Mouse (Mus musculus) cortical plate, adult 2 months (tissue): ENCODE measurements around the gene Sctr. TPM values are rescaled to one million over a fixed set of nuclear protein-coding genes. Genes with fewer than 3 reads are reported as not detected.

Experiments
- H3K27ac ChIP-seq: fragments of 200-500 bp; 2 replicates; pipeline ENCODE4 v1.5.1; 2012; ENCODE audit warnings: low read length, control low read depth, inconsistent platforms; ENCODE audit not compliant: insufficient read depth
- H3K4me1 ChIP-seq: fragments of 200-500 bp; 2 replicates; pipeline ENCODE4 v1.6.1; 2011; ENCODE audit warnings: low read length; ENCODE audit not compliant: control insufficient read depth, insufficient read depth
- H3K4me3 ChIP-seq: fragments of 200-500 bp; 2 replicates; pipeline ENCODE4 v1.5.1; 2011; ENCODE audit warnings: mild to moderate bottlenecking, low read length, control low read depth; ENCODE audit not compliant: insufficient read depth
- CTCF ChIP-seq: fragments of 200-500 bp; IDR thresholded peaks from 2 replicates; pipeline ENCODE4 v1.5.1; 2011; ENCODE audit warnings: mild to moderate bottlenecking, control low read depth, low read length; ENCODE audit not compliant: insufficient read depth; ENCODE audit errors: extremely low read depth
- POLR2A ChIP-seq: fragments of 200-500 bp; IDR thresholded peaks from 2 replicates; pipeline ENCODE4 v1.6.1; 2011; ENCODE audit warnings: mild to moderate bottlenecking, low read length, control low read depth; ENCODE audit not compliant: insufficient read depth; ENCODE audit errors: extremely low read depth
- polyA plus RNA-seq: library from polyadenylated mRNA; depleted of rRNA; stranded (reverse); fragments of >200 nt; gene quantifications from 2 replicates; pipeline ENCODE4 v1.2.3, GENCODE M21; 2012

The Sctr gene
- polyA plus RNA-seq, 1 experiment = 0.73 TPM

DNA sequence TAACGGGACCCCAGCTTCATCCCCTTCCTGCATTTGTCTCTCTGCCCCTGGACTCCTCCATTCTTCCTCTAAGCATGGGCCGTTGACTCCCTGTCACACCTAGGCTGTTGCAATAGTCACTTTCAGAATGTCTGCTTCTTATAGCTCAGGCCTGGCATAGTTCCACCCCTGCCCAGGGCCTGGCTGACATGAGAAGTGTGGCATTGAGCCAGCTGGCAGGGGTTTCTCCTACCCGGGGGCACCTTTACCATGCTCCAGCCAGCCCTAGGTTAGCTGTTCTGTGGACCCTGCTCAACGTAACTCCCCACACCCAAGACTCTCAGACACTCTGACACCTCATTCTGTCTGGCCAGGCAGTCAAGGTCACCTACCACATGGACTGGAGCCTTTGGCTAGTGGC is 21.0 kb downstream of the Sctr start:
- TF ChIP-seq POLR2A (no peak), CTCF (no peak)
- Histone ChIP-seq H3K4me1 (no peaks in the 10 kb centered on the region), H3K27ac (no peak overlapping the region), H3K4me3 (no peak overlapping the region)

DNA sequence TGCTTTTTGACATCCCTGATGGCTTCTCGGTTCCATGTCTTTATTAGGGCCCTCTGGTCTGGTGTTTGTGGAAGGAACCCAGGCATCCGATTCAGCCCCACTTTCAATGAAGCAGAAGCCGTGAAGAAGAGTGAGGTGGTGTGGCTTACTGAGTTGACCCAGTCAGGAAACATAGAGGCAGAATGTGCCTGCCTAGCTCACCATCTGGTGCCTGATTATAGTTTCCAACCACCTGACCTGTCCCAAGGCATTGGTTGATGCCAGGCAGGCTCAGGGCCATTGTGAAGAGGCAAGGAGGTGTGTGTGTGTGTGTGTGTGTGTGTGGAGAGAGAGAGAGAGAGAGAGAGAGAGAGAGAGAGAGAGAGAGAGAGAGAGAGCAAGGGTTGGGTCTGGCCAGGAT is 23.8 kb downstream of the Sctr start:
- Histone ChIP-seq H3K27ac (no peak overlapping the region), H3K4me3 (no peak overlapping the region), H3K4me1 (no peaks in the 10 kb centered on the region)
- no peak for TF ChIP-seq POLR2A

DNA sequence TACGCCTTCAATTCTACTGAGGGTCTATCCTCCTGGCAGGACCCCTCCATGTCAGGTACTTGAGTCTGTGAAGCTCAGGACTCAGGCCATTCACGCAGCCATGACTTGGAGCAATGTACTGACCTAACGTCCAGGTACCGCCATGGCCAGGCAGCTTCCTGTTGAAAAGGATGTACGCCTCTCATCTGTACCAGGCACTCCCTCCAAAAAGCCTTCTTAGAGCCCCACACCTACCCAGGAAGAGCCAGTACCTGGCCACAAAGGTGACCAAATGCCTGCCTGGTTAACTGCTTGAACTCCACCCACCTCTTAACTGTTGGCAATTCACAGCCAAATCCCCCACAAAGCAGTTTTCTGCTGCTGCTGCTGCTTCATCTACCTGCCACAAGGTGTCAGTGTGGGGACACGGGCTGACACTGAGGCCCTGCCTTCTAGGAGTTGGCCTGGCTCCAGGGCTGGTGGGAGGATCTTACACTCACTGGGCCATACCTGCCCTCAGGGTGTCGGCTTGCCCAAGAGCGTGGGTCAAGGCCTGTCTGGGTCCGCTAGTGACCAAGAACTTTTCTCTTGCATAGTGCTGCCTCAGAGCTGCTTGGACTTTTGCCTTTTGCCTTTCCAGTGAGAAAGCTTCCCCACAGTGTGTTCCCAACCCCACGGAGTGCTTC is 26.2 kb downstream of the Sctr start:
- H3K4me1 ChIP-seq = no peaks in the 10 kb centered on the region
- no peak overlapping the region for H3K4me3 ChIP-seq
- TF ChIP-seq POLR2A (no peak), CTCF (peak; percentile 92)
- H3K27ac ChIP-seq = no peak overlapping the region

DNA sequence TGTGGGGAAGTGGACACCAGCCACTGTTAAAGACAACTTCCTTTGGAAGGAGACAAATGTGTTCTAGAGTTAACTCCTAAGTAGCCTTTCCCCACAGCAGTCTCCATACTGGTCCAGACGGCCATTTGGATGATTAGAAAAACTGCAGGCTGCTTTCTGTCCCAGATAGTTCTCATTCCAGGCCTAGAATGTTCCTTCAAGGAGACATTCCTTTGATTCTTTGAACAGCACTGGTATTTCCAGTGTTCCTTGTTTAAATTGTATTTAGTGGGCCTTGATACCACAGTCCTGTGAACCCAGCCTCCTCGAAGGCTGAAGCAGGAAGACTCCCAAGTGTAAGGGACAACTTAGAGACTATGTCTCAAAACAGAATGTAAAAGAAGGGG is 26.8 kb downstream of the Sctr start:
- H3K4me3 ChIP-seq = no peak overlapping the region
- no peaks in the 10 kb centered on the region for H3K4me1 ChIP-seq
- TF ChIP-seq POLR2A (no peak), CTCF (no peak)
- H3K27ac ChIP-seq = no peak overlapping the region

DNA sequence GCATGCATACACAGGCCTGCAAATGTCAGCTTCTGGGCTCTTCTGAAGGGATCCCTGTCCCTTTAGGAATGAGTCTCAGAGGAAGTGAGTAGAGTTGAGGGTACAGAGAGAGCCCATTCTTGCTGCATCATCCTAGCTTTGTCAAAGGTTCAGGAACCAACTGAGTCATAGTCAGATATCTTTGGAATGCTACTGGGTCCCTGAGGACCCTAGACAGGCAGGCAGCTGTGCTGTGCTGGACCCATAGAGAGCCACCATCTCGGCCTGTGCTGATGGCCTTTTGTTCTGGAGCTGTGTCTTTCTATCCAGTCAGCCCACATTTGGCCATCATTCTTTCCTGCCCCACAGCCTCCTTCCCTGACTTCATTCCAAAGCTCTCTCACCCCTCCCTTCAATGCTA is 28.1 kb downstream of the Sctr start:
- TF ChIP-seq CTCF (no peak), POLR2A (no peak)
- H3K27ac ChIP-seq = no peak overlapping the region
- H3K4me1 ChIP-seq = no peaks in the 10 kb centered on the region
- no peak overlapping the region for H3K4me3 ChIP-seq

DNA sequence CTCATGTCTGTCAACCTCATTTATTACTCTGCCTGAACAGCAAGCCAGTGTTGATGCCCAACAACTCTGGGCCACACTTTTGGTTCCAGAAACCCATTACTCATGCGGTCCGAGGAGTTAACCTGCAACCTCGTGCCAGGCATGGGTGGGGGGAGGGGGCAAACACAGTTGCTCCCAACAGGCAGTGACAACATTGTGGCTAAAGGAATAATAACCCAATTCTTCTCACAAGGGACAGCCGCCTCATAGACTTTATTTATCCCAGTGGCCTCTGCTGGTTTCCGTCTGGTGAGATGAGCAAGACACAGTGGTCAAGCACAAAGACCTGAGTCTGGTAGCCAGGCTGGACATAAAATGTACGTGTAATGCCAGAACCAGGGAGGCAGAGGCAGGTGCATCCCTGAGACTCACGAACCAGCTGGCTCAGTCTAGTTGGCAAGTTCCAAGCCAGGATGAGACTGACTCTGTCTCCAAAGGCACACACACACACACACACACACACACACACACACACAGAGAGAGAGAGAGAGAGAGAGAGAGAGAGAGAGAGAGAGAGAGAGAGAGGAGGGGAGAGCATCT is 28.9 kb downstream of the Sctr start:
- H3K27ac ChIP-seq = no peak overlapping the region
- H3K4me1 ChIP-seq = no peaks in the 10 kb centered on the region
- TF ChIP-seq CTCF (no peak), POLR2A (no peak)
- H3K4me3 ChIP-seq = no peak overlapping the region

DNA sequence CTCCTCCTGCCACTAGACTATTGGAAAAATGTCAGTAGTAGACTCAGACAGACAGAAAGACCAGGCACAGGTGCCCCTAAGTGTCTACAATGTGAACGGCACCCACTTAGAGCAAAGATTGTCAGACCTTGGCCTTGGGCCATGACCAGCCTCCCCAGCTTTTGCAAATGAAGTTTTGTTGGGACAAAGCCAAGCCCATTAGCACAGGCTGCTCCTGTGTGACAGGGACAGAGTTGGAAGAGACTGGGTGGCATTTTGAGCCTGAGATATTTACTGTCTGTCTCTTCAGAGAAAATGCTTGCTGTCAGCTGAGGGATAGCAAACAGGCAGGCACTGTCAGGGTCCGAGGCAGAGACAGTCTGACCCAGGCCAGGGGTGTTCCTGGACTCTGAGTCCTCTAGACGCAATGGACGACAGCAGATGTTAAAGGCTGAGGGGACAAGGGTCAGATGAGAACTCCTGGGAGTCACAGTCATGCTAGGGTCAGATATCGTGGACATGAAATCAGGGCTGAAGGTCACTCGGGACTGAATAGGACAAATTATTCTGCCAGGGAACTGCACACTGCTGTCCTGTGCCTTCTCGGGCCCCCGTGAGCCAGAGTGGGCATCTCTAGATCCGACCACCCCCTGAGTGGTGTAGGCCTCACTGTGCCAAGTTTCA is 30.5 kb downstream of the Sctr start:
- Histone ChIP-seq H3K4me1 (no peaks in the 10 kb centered on the region), H3K4me3 (no peak overlapping the region), H3K27ac (no peak overlapping the region)
- TF ChIP-seq POLR2A (no peak), CTCF (no peak)

DNA sequence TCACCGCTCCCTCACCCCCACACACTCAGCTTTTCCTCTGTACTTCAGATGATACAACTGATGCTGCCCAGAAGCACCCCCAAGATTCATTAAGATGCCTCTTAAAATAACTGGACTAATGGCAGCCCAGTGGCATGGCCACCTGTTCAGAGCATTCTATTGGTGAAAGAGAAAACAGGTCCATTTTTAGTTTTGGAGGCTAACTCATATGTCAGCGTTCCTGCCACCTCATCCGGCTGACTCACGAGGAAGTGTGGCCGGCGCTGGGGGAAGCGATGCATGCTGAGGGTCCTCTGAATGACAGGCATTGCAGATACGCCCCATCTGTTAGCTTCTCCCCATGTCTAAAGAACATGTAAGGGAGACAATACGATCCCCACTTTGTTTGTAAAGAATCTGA is 31.9 kb downstream of the Sctr start:
- H3K4me1 ChIP-seq = no peaks in the 10 kb centered on the region
- no peak overlapping the region for H3K27ac ChIP-seq
- H3K4me3 ChIP-seq = no peak overlapping the region
- TF ChIP-seq CTCF (no peak), POLR2A (no peak)

DNA sequence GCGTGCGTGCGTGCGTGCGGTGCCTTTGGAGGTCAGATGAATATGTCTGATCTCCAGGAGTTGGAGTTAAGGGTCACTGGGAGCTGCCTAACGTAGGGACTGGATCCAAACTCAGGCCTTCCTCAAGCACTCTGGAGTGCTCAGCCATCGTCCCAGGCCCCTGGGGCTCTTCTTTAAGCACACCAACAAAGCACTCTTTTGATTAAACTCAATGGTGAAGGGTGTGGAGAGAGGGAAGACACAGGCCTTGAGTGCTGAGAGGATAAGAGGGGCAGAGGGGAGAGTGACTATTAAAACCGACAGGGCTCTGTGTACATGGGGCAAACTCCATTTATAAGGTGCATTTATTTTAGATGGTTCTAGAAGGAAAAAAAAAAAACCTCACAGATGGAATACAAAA is 35.7 kb downstream of the Sctr start:
- Histone ChIP-seq H3K27ac (no peak overlapping the region), H3K4me1 (no peaks in the 10 kb centered on the region), H3K4me3 (no peak overlapping the region)
- TF ChIP-seq POLR2A = no peak
- no peak for TF ChIP-seq CTCF

DNA sequence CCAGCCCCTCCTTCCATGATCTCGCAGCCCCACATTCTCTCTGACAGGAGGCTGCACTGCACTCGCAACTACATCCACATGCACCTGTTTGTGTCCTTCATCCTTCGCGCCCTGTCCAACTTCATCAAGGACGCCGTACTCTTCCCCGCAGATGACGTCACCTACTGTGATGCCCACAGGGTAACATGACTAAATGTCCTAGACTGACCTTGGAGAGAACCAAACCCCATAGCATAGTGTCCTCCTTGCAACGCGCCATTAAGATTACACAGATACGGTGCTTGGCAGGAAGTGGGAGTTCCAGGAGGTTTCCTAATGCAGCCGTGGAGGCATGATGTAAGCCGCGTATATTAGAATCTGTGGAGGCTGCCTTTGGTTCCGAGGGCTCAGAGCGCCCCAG is 37.9 kb downstream of the Sctr start:
- Histone ChIP-seq H3K4me1 (no peaks in the 10 kb centered on the region), H3K27ac (no peak overlapping the region), H3K4me3 (no peak overlapping the region)
- no peak for TF ChIP-seq POLR2A
